Mouse (Mus musculus) erythroblast, embryonic 14.5 days (primary cell): Measurements from ENCODE around the gene Srgap1.

Source experiments
- GATA1 ChIP-seq: IDR thresholded peaks from 2 replicates; pipeline ENCODE4 v1.6.1; 2012; ENCODE audit warnings: low read length, inconsistent platforms, mixed read lengths
- TAL1 ChIP-seq: IDR thresholded peaks from 3 replicates; pipeline ENCODE4 v1.6.1; 2012; ENCODE audit warnings: low read length, inconsistent platforms, mixed read lengths

GRCm38 (mm10) chr10:122038554-122038953 lies 8.6 kb downstream of the Srgap1 start:
- TF ChIP-seq TAL1 (no peak), GATA1 (no peak)
